Mouse (Mus musculus): ENCODE results near the gene Tomm20.
"Not testable (repeated sequence)": the region's sequence is repeated elsewhere in the genome, so short reads cannot be mapped to it uniquely, and the experiment has no call there.

Gene Tomm20

DNA sequence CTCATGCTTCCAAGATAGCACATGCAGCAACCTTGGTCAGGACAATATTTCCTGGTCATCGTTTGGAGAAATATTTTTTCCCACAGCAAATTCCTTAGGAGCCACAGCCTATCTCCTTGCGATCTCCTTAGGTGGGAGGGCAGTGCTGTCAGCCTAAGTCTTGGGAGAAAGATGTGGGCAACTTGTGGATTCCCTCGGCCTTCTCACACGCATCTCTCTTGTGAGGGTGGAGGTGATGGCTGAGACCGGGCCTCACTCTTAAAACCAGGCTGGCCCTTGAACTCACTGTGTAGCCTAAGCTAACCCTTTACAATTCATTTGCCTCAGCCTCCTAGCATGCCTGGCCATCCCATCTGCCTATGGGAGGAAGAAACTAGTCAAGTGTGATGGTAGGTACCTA, 25.9 kb downstream of the Tomm20 start:
- no peak for DNase-seq (ENCODE audit: low read depth in 1 of 2, low spot score in 2 of 2)

DNA sequence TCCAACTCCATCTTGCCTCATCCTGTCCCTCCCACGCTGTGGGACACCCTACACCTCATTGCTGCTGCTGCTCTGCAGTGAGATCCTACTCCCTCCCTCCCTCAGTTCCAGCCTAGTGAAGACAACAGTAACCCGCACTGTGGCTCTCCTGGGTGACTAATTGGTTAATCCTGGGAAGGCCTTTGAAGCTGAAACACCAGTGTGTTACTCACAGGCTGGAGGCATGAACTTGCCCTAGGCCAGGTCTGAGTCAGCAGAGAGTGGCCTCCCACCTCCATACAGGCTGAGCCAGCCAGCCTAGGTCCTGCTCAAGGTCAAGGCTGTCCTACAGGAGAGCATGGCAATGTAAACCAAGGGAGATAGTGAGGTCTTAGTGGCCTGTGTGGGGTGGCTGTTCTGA, 26.4 kb downstream of the Tomm20 start:
- no peak for DNase-seq (ENCODE audit: low read depth in 1 of 2, low spot score in 2 of 2)

DNA sequence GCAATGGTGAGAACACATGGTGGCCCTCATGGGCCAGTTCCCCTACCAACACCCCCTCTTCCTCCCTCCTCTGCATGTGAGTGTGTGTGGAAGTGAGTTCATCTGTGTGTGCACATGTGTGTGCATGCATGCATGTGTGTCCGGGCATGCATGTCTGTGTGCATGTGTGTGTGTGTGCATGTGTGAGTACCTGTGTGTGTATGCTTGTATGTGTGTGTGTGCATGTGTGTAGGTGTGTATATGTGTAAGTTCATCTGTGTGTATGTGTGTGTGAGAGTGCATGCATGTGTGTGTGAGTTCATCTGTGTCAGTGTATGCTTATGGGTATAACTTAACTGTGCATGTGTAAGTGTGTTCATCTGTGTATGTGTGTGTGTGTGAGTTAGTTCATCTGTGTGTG, 27.3 kb downstream of the Tomm20 start:
- no peak for DNase-seq (ENCODE audit: low read depth in 1 of 2, low spot score in 2 of 2)

DNA sequence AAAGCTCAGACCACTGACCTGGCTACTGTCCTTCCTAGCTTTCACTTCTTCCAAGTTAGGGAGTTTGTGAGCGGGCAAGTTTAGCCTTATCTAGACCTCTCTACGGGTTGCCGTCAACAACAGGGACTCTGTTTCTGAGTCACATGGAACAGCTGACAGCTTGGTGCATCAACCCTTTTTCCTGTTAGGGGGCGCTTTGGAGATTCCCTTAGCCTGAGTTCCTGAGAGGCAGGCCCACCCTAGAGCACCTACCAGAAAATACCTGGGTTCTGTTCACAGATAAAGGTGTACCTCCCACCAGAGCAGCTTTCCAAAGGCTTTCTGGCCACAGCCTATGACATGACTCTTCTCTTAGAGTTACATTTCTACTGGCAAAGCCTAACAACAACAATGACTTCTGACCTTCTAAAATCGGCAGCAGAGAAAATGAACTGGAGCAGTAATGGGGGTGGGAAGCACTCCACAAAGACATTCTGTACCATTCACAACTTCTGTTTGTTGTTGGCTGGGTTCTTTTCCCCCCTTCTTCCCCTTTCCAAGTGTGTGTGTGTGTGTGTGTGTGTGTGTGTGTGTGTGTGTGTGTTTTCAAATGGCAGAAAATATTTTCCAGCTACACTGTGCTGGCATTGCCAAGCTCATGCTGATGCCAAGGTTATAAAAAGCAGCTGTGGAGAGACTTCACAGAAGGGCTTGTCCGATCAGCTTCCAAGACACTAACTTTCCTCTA, 28.3 kb downstream of the Tomm20 start:
- no peak for DNase-seq (ENCODE audit: low read depth in 1 of 2, low spot score in 2 of 2)

DNA sequence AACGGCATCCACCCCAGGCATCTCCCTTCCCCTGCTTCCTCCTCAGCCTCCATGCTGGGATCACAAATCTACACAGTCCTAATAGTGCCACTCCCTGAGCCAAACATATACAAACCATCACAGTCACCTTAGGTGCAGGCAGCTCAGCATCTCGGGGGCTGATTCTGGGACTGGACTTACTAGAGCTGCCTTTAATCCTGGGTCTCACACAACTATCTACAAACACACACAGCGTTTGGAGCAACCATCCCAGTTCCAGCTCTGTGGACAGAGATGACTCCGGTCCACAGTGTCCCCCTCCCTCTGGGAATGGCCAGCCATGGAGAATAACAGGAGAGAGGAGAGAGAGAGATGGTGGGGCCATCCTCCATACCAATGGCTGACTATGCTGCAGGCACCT, 29.0 kb downstream of the Tomm20 start:
- no peak for DNase-seq (ENCODE audit: low read depth in 1 of 2, low spot score in 2 of 2)

DNA sequence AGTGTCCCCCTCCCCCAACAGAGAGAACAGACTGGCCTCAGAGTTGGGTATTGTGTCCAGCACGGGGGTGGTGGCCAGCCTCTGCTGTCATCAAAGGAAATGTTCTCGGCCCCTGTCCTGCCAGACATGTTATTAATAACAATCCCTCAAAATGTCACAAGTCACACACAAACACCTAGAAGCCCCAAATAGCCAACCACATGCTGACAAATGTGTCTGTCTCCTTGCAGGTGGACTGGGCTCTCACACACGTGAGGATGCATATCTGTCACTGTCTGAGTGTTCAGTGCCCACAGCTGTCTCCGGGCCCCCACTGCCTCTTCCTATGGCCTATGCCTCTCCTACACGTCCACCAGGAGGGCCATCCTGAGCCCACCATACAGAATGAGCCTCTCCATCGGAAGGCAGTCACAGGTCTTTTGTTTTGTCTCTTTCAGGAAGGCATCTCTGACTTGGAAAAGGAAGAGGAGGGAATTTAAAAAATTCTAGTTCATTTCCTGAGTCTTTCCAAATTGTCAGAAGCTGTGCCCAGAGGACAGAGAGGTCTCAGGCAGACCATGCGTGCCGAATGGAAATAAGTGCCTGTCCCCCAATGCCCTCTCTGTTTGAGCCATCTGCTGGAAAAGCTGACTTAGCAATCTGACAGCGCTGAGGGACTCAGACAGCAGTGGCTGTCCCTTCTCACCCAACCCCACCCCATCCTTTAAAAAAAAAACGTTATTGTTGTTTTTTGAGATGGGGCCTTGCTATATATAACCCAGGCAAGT, 30.9 kb downstream of the Tomm20 start:
- no peak for DNase-seq (ENCODE audit: low read depth in 1 of 2, low spot score in 2 of 2)

DNA sequence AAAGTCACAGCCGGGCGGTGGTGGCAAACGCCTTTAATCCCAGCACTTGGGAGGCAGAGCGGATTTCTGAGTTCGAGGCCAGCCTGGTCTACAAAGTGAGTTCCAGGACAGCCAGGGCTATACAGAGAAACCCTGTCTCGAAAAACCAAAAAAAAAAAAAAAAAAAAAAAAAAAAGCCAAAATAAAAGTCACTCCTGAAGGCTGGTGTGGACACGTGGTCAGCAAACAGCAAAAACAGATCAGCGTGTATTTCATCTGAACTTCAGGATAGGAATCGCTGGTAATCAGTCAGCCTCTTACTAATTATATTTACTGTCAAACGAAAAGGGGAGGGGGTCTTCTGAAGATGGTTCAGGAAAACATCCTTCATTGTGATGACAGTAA, 31.5 kb downstream of the Tomm20 start:
- DNase-seq (ENCODE audit: low read depth in 1 of 2, low spot score in 2 of 2) = not testable (repeated sequence)

DNA sequence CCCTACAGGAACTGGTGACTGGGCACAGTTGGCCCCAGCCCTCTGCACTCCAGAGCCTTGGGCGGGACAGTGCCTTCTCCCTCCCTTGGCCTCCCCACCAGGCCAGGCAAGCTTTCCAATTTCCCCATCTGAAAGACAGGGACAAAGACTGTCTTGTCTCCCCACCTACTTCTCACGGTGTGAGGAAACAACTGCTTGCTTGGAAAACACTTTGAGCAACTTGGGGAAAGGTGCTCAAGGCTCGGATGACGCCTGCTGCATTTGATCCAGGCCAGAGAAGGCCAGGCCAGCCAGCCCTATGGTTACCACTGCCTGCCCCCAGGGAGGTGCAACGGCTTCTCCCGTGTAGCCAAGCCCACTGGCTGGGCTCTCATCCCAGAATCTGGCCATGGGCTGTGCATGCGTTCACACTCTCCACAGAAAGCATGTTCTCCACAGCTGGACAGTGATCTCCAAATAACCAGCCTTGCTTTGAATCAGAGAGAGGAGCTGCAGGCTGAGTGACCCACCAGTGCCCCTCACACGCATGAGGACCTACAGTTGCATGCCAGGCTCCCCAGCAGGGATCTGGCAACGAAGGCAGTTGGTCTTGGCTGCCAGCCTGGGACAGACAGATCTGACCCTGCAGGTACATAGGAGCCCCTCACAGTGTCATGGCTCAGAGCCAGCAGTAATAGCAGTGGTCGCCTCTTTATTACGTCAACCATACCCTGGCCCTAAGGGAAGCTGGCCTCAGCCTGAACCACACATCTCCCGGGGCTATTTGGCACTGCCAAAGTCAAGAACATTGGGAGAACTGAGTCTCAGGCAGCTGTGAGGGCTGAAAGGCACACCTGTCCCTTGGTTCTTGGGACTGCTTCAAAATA, 32.2 kb downstream of the Tomm20 start:
- DNase-seq (ENCODE audit: low read depth in 1 of 2, low spot score in 2 of 2) = no peak

- DNase-seq (ENCODE audit: low read depth in 1 of 2, low spot score in 2 of 2) = no peak
These were observed 36.3 kb downstream of the Tomm20 start for GRCm38 (mm10) chr8:126909371-126909802.

DNA sequence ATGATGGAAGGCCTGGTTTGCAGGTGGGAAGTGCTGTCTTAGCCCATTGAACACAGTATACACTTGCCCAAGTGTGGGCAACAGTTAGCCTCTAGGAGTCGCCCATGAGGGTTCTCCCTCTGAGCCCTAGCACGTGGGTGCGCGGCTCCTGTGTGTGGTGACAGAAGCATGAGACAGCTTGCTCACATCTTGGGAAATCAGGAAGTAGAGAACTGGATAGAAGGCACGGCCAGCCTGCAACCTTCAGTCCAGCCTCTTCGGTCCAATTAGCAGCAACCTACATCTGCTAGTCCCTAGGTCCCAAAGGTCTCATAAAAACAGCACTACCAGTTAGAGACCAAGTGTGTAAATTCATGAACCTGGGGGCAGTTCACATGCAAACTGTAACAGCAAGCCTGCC, 36.8 kb downstream of the Tomm20 start:
- DNase-seq (ENCODE audit: low read depth in 1 of 2, low spot score in 2 of 2) = peak; percentile 70 to 72

DNA sequence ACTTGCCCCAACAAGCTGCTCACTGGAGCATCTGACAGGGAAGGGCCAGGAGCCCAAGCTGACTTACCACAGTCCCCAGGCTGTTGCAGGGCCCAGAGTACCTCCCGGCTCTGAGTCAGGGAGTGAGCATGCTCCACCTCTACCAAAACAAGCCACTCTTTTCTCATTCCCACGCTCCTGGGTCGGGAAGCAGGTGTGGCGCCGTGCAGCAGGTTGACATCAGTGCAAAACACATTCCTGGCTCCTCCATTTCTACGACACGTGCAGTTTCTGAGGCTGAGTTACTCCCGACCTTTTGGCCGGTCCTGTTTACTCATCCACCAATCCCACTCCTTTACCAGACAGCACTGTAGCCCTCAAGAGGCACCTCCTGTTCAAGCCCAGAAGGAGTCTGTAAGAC, 37.7 kb downstream of the Tomm20 start:
- no peak for DNase-seq (ENCODE audit: low read depth in 1 of 2, low spot score in 2 of 2)

GRCm38 (mm10) chr8:126907374-126907773, 38.3 kb downstream of the Tomm20 start:
- DNase-seq (ENCODE audit: low read depth in 1 of 2, low spot score in 2 of 2) = no peak

GRCm38 (mm10) chr8:126905387-126905786, 40.3 kb downstream of the Tomm20 start:
- DNase-seq (ENCODE audit: low read depth in 1 of 2, low spot score in 2 of 2) = peak in 1 of 2 experiments; percentile 28

DNA sequence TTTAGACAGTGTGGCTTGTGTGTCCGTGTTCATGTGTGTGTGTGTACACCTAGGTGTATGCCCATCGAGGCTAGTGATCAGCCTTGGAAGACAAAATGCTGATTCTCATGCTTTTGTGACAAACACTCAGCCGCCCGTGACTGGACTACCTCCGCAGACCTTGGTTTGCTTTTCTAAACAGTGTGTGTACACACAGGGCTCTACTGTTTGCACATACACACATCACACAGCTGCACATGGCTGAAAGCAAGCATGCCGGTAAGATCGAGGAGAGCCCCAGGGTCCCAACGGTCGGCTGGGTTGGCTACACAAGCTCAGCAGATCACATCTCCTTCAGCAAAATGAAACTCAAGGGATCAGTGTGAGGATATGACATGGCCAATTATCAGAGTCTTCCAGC, 41.7 kb downstream of the Tomm20 start:
- no peak for DNase-seq (ENCODE audit: low read depth in 1 of 2, low spot score in 2 of 2)

- no peak for DNase-seq (ENCODE audit: low read depth in 1 of 2, low spot score in 2 of 2)
These were observed 42.3 kb downstream of the Tomm20 start for GRCm38 (mm10) chr8:126903224-126903895.

DNA sequence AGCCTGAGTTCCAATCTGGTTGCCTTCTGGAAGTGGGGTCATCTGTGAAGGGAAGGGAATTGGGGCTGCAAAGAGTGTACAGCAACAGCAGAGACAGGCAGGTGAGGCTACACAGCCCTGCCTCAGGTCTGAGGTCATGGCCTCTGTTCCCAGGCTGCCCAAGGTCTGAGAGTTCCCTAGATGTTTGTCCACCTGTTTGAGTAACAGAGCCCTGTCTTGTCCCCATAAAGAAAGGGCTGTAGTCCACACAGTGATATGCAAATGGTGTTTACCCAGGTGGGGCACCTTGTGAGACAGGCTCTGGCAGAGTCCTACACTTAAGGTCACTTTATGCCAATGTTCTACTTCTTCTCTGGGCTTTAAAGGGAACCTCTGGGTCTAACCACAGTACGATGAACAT, 44.0 kb downstream of the Tomm20 start:
- no peak for DNase-seq (ENCODE audit: low read depth in 1 of 2, low spot score in 2 of 2)

DNA sequence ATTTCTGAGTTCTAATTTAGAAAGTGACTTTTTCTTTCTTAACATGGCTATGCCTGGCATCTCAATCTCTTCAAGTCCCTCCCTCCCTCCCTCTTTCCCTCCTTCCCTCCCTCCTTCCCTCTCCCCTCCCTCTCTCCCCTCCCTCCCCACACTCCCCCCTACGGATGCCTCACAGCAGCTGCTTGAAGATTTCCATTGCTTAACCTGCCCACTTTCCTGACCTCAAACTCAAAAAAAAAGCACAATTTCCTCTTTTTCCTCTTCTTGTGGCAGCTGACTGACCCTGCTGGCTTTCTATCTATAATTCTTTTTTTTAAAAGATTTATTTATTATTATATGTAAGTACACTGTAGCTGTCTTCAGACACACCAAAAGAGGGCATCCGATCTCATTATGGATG, 44.6 kb downstream of the Tomm20 start:
- no peak for DNase-seq (ENCODE audit: low read depth in 1 of 2, low spot score in 2 of 2)

DNA sequence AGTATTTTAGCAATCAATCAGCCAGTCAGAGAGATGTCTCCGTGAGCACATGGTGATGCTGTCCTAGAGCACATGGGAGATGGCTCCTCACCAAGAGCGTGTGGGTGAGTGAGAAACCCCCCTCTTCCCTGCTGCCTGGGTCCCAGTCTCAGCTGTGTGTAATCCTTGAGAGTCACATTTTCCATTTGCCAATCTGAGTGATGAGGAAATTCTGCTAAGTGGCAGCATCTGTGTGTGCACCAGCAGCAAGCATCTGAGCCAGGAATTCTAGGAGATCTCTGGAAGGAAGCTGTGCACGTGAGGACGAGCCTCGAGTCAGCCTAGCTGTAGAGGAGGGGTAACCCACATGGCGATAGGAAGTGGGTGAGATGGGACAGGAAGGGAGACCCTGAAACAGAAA, 50.5 kb downstream of the Tomm20 start:
- no peak for DNase-seq (ENCODE audit: low read depth in 1 of 2, low spot score in 2 of 2)

GRCm38 (mm10) chr8:126887639-126888006, 58.0 kb downstream of the Tomm20 start:
- DNase-seq (ENCODE audit: low read depth in 1 of 2, low spot score in 2 of 2) = no peak

- DNase-seq (ENCODE audit: low read depth in 1 of 2, low spot score in 2 of 2) = no peak
These were observed 58.7 kb downstream of the Tomm20 start for GRCm38 (mm10) chr8:126886741-126887638.

Measured in monocyte, adult 2 months (primary cell).